Mouse (Mus musculus): ENCODE results near the gene Mansc4. TPM values are rescaled to one million over a fixed set of nuclear protein-coding genes. Genes with fewer than 3 reads are reported as not detected.

The Mansc4 gene
- total RNA-seq (2021) = not detected
- long read RNA-seq, experiment 1 = 0 reads
- long read RNA-seq, experiment 2, partial matches to known transcripts = 0 of 1 reads
- long read RNA-seq, experiment 2, other reads (novel, unspliced or antisense) = 1 of 1 reads

DNA sequence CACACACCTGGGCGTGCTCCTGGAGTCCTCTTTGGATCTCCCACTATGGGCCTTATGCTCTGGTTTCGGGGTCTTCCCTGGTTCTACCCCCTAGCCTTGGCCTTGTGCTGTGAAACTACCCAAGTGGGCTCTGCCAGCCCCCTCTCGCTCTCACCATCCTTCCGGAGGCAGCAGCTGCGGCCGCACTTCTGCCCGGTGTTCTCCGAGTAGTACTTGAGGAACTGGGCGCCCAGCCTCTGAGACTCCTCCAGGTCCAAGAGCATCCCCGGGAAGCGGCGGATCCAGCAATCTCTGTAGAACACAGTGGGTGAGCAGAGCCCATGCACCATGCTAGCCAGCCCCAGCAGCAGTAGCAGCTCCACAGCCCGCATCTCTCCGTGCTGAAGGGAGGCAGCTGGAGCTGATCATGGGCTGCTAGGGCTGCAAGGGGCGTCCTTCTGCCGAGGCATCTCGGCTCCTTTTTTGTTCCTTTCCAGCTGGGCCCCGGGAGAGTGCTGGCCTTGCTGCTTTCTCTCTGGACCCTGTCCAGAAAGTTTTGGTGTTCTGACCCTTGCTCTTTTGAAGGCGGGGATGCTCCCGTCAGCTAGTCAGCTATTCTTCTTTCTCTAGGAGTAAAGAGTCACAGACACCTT, at the start of gene Mansc4:
Gene Mansc4 (minus strand): TSS at position 439 of the 632 bp plus-strand sequence.
- H3K27ac ChIP-seq = no peak within 1 kb of the TSS
- no peak within 1 kb of the TSS for H3K4me3 ChIP-seq
- DNase-seq (ENCODE audit: extremely low spot score in 1 of 2, low spot score in 2 of 2) = no peak
- no peak for TF ChIP-seq CTCF (IDR thresholded peaks at IDR 0.05)
- intact Hi-C loops (cut with DNase I) = no loop called here

DNA sequence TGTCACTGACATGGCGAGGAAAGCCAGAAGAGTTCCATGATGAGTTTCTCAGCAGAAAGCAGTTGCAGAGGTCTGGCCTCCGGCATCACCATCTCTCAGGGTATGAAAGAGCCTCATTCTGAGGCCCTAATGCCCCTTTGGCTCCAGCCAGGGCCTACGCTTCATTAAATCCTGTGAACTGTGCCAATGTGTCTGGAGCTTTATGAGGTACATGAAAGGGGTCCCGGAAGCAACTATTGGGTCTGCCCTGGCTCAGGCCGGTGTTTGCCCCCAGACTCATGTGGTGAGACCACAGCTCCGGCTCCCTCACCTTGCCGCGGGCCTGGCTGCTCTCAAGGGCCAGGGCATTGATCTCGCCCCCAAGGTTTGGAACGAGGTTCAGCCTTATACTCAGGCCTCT, 40.4 kb upstream of the Mansc4 start:
- H3K27ac ChIP-seq = no peak overlapping the region
- no peak for TF ChIP-seq CTCF (IDR thresholded peaks at IDR 0.05)
- H3K4me3 ChIP-seq = no peak overlapping the region
- no peak for DNase-seq (ENCODE audit: extremely low spot score in 1 of 2, low spot score in 2 of 2)
- intact Hi-C loops (cut with DNase I) = no loop called here

DNA sequence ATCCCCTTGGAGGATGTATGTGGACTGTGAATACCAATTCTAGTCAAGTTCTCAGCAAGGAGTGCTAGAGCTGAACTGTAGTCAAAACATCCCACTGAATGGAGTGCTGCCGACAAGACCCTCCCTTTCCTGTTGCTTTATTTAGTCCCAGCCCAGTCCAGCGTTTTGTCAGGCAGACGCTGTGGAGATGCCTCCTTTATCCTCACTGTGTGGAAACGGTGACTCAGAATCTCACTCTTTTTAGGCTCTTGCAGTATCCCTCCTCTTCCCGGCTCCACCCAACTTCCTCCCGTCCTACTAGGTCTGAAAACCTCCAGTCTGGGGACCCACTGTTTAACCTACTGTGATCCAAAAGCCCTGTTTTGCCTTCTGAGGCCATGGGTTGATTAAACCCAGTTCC, 34.5 kb upstream of the Mansc4 start:
- intact Hi-C loops (cut with DNase I) = no loop called here
- Histone ChIP-seq H3K4me3 (no peak overlapping the region), H3K27ac (no peak overlapping the region)
- TF ChIP-seq CTCF (IDR thresholded peaks at IDR 0.05) = no peak
- no peak for DNase-seq (ENCODE audit: extremely low spot score in 1 of 2, low spot score in 2 of 2)

DNA sequence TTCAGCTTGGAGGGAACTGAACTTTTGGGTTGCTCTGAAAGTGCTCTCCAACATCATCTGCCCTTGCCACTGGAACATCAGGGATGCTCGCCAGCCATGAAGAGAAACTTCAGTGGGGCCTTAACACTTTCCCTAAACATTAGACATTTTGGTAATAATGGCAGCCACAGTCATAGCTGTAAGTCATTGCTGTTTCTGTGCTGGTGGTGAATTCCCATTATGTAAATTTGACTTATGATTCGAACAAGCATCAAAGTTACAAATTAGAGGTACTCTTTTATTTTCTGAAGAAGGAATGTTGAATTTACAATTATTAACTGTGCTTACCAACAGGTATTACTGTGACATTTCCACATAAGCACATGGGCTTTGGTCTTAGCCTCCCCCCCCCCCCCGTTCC, 31.4 kb upstream of the Mansc4 start:
- intact Hi-C loops (cut with DNase I) = loop anchor here (5.0 kb wide), 1 partner anchor 106 kb away; no protein-coding TSS in a partner anchor
- H3K27ac ChIP-seq = no peak overlapping the region
- H3K4me3 ChIP-seq = no peak overlapping the region
- no peak for DNase-seq (ENCODE audit: extremely low spot score in 1 of 2, low spot score in 2 of 2)
- no peak for TF ChIP-seq CTCF (IDR thresholded peaks at IDR 0.05)

DNA sequence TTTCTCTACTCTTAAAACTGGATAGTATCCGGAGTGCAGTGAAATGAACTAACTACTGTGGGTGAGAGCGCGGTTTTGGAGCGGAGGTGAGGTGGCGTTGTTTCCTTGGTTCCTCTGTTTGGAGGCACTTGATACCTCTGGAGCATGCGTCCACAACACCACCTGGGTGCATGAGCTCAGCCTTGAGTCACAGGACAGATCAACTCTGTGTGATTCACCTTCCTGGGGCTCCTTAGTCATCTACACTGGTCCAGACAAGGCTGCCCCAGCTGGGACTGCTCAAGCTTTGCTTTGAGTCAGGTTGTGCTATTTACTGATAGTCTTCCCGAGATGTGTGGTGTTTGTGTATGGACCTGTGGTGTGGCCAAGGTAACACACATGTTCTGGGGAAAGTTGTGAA, 30.9 kb upstream of the Mansc4 start:
- H3K4me3 ChIP-seq = no peak overlapping the region
- DNase-seq (ENCODE audit: extremely low spot score in 1 of 2, low spot score in 2 of 2) = no peak
- H3K27ac ChIP-seq = no peak overlapping the region
- intact Hi-C loops (cut with DNase I) = loop anchor here (5.0 kb wide), 1 partner anchor 105 kb away; no protein-coding TSS in a partner anchor
- TF ChIP-seq CTCF (IDR thresholded peaks at IDR 0.05) = no peak

DNA sequence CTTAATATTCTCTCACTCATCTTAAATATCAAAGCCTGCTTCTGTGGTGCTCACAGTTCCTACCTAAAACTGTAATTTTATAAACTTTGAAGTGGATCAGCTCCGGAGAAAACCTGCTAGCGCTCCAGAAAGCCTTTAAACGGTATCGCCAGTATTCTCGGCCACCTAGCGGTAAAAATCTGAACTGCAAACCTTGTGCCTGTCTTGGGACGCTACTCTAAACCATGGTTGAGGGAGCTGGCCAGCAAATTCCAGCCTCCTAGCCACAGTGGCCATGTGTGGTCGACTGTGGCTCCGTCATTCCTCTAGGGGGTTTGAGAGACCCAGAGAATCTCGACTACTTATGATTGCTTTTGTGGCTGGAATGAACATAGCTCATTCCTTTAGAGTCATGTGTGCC, 29.7 kb upstream of the Mansc4 start:
- Histone ChIP-seq H3K27ac (no peak overlapping the region), H3K4me3 (no peak overlapping the region)
- DNase-seq (ENCODE audit: extremely low spot score in 1 of 2, low spot score in 2 of 2) = peak; percentile 76 to 85
- peak; percentile 88 for TF ChIP-seq CTCF (IDR thresholded peaks at IDR 0.05)
- intact Hi-C loops (cut with DNase I) = loop anchor here (5.0 kb wide), 1 partner anchor 104 kb away; no protein-coding TSS in a partner anchor

DNA sequence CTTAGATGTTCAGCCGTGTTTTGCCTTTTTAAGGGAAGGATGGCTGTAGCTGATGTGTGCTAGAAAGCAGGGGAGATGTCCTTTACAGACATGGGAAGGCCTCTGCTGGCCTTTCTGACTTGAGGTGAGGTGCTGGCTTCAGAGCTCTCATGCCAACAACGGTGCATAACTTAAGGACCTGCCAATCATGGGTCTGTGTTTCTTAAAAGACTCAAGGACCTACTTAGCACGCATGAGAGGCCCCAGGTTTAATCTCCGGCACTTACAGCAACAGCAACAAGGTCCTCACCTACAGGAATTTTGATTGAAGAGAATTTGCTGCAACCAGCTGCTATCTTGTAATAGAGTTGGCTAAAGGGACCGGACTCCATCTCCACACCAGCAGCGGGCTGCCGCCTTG, 22.5 kb upstream of the Mansc4 start:
- H3K4me3 ChIP-seq = no peak overlapping the region
- intact Hi-C loops (cut with DNase I) = no loop called here
- no peak for DNase-seq (ENCODE audit: extremely low spot score in 1 of 2, low spot score in 2 of 2)
- no peak overlapping the region for H3K27ac ChIP-seq
- TF ChIP-seq CTCF (IDR thresholded peaks at IDR 0.05) = no peak

DNA sequence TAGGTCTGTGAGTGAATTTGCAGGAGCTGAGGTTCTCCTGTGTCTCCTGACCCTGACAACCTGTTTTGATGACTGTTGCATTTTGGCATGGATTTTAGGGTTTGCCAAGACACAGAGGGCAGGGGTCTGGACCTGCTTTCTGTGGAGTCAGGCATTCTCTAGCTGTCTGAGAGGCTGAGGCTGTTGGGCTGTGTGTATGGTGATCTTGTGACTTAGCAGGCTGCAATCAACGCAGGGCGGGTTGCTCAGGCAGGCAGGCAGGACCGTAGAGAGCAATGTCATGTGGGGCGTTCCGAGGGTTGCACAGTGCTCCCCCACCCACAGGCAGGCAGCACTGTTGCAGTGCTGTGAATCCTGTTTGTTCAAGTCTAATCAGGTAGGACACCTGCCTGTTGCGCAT, 19.9 kb upstream of the Mansc4 start:
- Histone ChIP-seq H3K27ac (no peak overlapping the region), H3K4me3 (no peak overlapping the region)
- DNase-seq (ENCODE audit: extremely low spot score in 1 of 2, low spot score in 2 of 2) = no peak
- intact Hi-C loops (cut with DNase I) = no loop called here
- no peak for TF ChIP-seq CTCF (IDR thresholded peaks at IDR 0.05)

DNA sequence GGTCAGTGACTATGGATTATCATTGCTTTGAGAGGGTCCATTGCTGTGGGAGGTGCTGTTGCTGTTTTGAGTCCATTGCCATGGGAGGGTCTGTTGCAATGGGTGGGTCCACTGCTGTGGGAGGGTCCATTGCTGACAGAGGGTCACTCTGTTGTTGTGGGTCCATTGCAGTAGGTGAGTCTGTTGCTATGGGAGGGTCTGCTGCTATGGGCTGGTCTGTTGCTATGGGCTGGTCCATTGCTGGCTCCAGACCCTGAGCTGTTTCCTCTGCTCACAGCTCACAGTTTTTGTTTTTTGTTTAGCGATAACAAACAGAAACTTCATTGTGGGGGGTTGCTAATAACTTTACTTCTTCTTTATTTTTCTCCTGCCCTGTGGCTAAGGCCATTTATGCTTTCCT, 18.7 kb upstream of the Mansc4 start:
- Histone ChIP-seq H3K4me3 (no peak overlapping the region), H3K27ac (no peak overlapping the region)
- no peak for TF ChIP-seq CTCF (IDR thresholded peaks at IDR 0.05)
- intact Hi-C loops (cut with DNase I) = no loop called here
- no peak for DNase-seq (ENCODE audit: extremely low spot score in 1 of 2, low spot score in 2 of 2)

DNA sequence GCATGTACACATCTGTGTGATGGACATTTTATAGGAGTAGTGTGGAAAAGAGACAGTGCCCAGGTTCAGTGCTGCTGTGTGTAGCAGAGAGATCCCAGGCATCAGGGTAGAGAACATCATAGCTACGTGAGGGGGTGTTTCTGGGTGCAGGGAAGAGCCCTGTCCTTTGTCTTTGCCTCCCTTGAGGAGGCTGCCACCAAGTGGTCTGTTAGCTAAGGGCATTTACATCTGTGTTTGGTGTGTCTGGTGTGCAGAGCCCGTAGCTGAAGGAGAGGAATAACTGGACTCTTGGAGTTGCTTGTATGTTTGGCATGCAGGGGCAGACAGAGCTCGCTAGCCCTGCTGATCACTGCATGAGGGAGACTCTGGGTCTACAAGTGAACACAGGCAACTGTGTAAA, 15.5 kb upstream of the Mansc4 start:
- intact Hi-C loops (cut with DNase I) = no loop called here
- no peak for DNase-seq (ENCODE audit: extremely low spot score in 1 of 2, low spot score in 2 of 2)
- H3K4me3 ChIP-seq = no peak overlapping the region

DNA sequence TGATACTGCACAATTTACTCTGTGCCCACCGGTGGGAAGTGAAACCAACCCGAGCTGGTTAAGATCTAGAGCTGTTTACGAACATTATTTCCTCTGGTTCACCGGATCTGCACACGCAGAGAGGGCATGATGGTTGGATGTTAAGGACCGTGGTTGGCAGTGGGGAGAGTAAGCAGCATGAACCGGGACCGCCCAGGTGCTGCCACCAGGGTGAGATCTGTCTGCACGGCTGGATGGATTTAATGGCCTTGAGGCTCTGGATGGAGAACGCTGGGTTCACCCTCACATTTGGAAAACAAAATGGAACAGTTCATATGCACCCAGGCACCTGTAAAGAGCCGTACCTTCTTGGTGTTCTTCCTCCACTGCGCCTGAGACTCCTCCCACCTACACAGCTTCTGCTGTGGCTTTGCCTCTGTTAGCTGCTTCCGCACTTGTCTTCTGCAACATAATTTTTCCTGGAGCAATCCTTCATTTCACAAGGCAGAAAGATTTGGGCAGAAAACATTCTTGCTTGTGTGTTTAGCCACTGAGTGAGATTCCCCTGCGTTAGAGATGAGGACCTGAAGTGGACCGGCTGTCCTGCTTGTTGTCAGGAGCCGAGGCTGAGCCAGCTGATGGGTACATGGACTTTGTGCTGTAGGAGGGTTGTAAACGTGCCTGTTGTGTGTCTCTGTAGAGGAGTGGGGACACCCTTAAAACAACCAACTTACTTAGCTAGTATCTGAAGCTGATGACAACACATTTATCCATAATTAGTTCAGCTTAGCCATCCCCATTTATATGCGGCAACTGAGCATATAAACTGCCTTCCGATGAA, 12.8 kb upstream of the Mansc4 start:
- no peak; the same call in 1 of the 2 replicates for TF ChIP-seq CTCF (IDR thresholded peaks at IDR 0.05)
- peak overlapping the region; percentile 58; the same call in 1 of the 2 replicates for H3K27ac ChIP-seq
- DNase-seq (ENCODE audit: extremely low spot score in 1 of 2, low spot score in 2 of 2) = no peak
- intact Hi-C loops (cut with DNase I) = no loop called here
- H3K4me3 ChIP-seq = no peak overlapping the region; the same call in 1 of the 2 replicates

More for the DNA sequence above, 15.5 kb upstream of the Mansc4 start:
- no peak overlapping the region for H3K27ac ChIP-seq
- no peak; the same call in none of the 2 replicates for TF ChIP-seq CTCF (IDR thresholded peaks at IDR 0.05)

DNA sequence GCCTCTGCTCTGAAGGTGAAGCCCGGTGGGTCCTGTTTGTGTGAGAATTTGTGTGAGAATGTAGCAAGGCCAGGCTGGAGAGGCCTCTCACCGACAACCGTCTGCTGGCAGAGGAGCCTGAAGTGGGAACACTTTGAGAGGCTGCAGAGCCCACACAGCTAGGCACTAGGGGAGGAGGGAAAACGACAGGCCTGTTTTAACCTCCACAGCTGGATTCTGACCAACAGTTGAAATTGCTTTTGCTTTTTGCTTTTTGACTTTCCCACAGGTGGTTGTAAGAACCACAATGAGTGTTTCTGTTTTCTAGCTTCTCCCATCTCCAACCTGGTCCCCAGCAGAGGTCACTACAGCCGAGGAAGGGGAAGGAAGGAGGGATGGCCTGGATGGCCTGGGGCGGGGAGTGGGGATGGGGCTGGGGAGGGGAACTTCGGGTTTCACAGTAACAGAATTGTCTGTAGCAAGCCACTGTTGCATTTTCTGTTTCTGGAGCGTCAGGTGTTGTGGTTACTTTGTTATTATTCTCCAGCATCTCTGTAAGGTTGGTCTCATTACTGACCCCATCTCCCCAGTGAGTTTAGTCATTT, 10.6 kb upstream of the Mansc4 start:
- intact Hi-C loops (cut with DNase I) = no loop called here

More for the DNA sequence above, 10.6 kb upstream of the Mansc4 start:
- H3K27ac ChIP-seq = no peak overlapping the region
- DNase-seq (ENCODE audit: extremely low spot score in 1 of 2, low spot score in 2 of 2) = no peak
- H3K4me3 ChIP-seq = no peak overlapping the region
- TF ChIP-seq CTCF (IDR thresholded peaks at IDR 0.05) = no peak
